Mouse (Mus musculus) C2C12 (cell line): ENCODE results near the gene Jazf1.

ENCODE experiments used
- CEBPB ChIP-seq: IDR thresholded peaks from one replicate; pipeline ENCODE4 v1.6.1; 2011; ENCODE audit warnings: low read depth, mild to moderate bottlenecking, control low read depth, moderate library complexity
- CTCF ChIP-seq: IDR thresholded peaks from one replicate; pipeline ENCODE4 v1.5.1; 2011; ENCODE audit not compliant: control insufficient read depth, insufficient read depth, insufficient read length
- FOSL1 ChIP-seq: IDR thresholded peaks from one replicate; pipeline ENCODE4 v1.8.0; 2011; ENCODE audit warnings: mild to moderate bottlenecking, low read length; ENCODE audit not compliant: poor library complexity, insufficient read depth, severe bottlenecking
- MAX ChIP-seq: IDR thresholded peaks from one replicate; pipeline ENCODE4 v1.6.1; 2011; ENCODE audit warnings: mild to moderate bottlenecking, control low read depth
- MYOD1 ChIP-seq: IDR thresholded peaks from one replicate; pipeline ENCODE4 v1.6.1; 2011; ENCODE audit warnings: low read depth; ENCODE audit not compliant: control insufficient read depth, insufficient read length
- MYOG ChIP-seq: IDR thresholded peaks from one replicate; pipeline ENCODE4 v1.6.1; 2011; ENCODE audit not compliant: control insufficient read depth, insufficient read length; ENCODE audit errors: extremely low read depth
- USF1 ChIP-seq: IDR thresholded peaks from one replicate; pipeline ENCODE4 v1.6.1; 2011; ENCODE audit warnings: low read depth, mild to moderate bottlenecking, control low read depth, moderate library complexity

DNA sequence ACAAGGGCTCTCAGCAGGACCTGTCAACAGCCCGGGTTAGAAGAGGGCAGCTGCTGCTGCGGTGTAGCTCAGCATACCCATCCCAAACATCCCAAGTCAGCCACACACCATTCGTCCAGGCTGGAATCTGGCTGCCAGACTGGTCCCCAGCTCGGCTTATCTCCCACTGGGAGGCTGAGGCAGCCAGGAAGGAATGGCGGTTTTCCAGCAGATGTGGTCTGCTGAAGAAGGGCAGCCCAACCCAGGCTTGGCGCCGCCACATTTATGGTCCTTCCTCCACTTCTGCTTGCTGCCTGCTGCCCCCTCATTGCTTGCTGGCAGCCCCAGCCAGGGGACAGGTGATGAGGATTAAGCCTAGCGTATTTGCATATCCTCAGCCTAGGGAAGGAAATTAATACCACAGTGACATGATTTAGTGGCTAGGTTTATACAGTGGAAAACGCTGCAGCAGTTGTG lies 227.8 kb downstream of the Jazf1 start:
- no peak for TF ChIP-seq CTCF
- TF ChIP-seq MAX, result no peak
- no peak for TF ChIP-seq USF1
- TF ChIP-seq MYOD1, result peak; percentile 93
- no peak for TF ChIP-seq FOSL1
- no peak for TF ChIP-seq MYOG
- no peak for TF ChIP-seq CEBPB
